Mouse (Mus musculus): ENCODE measurements around the gene Unc5a. TPM values are rescaled to one million over a fixed set of nuclear protein-coding genes. Genes with fewer than 3 reads are reported as not detected.
A peak's percentile ranks its signal among the peaks of the same experiment; 100 is the strongest.

Gene Unc5a
- total and polyA plus RNA-seq, 2 experiments = 0.46 to 1.6 TPM

DNA sequence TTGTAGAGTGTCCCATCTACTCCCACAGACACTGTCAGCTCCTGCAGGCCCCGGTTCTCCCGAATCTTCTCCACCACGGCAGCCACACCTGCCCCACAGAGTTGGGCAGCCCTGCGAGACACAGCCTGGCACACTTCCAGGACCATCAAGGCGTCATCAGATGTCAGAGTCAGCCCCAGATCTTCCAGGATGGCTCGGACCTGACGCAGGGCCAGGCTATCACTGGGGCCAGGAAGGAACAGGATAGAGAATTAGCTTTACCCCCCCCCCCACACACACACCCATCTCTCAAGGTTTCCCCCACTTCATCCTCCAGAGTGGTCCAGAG is 57.2 kb downstream of the Unc5a start:
- no peaks in the 10 kb centered on the region for H3K27me3 ChIP-seq (ENCODE audit: control insufficient read depth, insufficient read depth, low read length)
- 79% methylated on average over 7 of the region's 7 CpGs for WGBS
- no peak overlapping the region for H3K9ac ChIP-seq (ENCODE audit: low read depth, low read length)
- no peaks in the 10 kb centered on the region for H3K36me3 ChIP-seq (ENCODE audit: control insufficient read depth, insufficient read depth, low read length)
- H3K4me3 ChIP-seq (ENCODE audit: insufficient read depth, low read depth, low read length) = no peak overlapping the region
- TF ChIP-seq CTCF (IDR thresholded peaks at IDR 0.05; ENCODE audit: low read depth, low read length) (no peak), POLR2A (IDR thresholded peaks at IDR 0.05; ENCODE audit: extremely low read depth, insufficient read depth, low read length) (no peak)
- no peak for DNase-seq (ENCODE audit: extremely low read depth, low read depth, low spot score)
- H3K27ac ChIP-seq (replicated peaks; ENCODE audit: insufficient read depth, low read depth, low read length) = no peak overlapping the region
- no peaks in the 10 kb centered on the region for H3K79me2 ChIP-seq (ENCODE audit: control insufficient read depth, insufficient read depth, low read length)
- H3K4me1 ChIP-seq (ENCODE audit: control insufficient read depth, insufficient read depth, low read length) = no peaks in the 10 kb centered on the region

- WGBS = 82% methylated on average over 6 of the region's 6 CpGs
- DNase-seq (ENCODE audit: extremely low read depth, low read depth, low spot score) = no peak
- H3K4me3 ChIP-seq (ENCODE audit: insufficient read depth, low read depth, low read length) = no peak overlapping the region
- no peaks in the 10 kb centered on the region for H3K79me2 ChIP-seq (ENCODE audit: control insufficient read depth, insufficient read depth, low read length)
- no peaks in the 10 kb centered on the region for H3K4me1 ChIP-seq (ENCODE audit: control insufficient read depth, insufficient read depth, low read length)
- no peaks in the 10 kb centered on the region for H3K27me3 ChIP-seq (ENCODE audit: control insufficient read depth, insufficient read depth, low read length)
- no peaks in the 10 kb centered on the region for H3K36me3 ChIP-seq (ENCODE audit: control insufficient read depth, insufficient read depth, low read length)
- H3K9ac ChIP-seq (ENCODE audit: low read depth, low read length) = no peak overlapping the region
- no peak overlapping the region for H3K27ac ChIP-seq (replicated peaks; ENCODE audit: insufficient read depth, low read depth, low read length)
- TF ChIP-seq CTCF (IDR thresholded peaks at IDR 0.05; ENCODE audit: low read depth, low read length) = no peak
These were observed 59.4 kb downstream of the Unc5a start for GRCm38 (mm10) chr13:55008589-55008988.

GRCm38 (mm10) chr13:55011103-55011502 is 61.9 kb downstream of the Unc5a start:
- H3K9ac ChIP-seq (ENCODE audit: low read depth, low read length) = no peak overlapping the region
- no peak overlapping the region for H3K4me3 ChIP-seq (ENCODE audit: insufficient read depth, low read depth, low read length)
- no peaks in the 10 kb centered on the region for H3K4me1 ChIP-seq (ENCODE audit: control insufficient read depth, insufficient read depth, low read length)
- H3K27me3 ChIP-seq (ENCODE audit: control insufficient read depth, insufficient read depth, low read length) = no peaks in the 10 kb centered on the region
- no peak for DNase-seq (ENCODE audit: extremely low read depth, low read depth, low spot score)
- no peaks in the 10 kb centered on the region for H3K36me3 ChIP-seq (ENCODE audit: control insufficient read depth, insufficient read depth, low read length)
- no peaks in the 10 kb centered on the region for H3K79me2 ChIP-seq (ENCODE audit: control insufficient read depth, insufficient read depth, low read length)
- no peak overlapping the region for H3K27ac ChIP-seq (replicated peaks; ENCODE audit: insufficient read depth, low read depth, low read length)
- TF ChIP-seq CTCF (IDR thresholded peaks at IDR 0.05; ENCODE audit: low read depth, low read length) = no peak
- TF ChIP-seq POLR2A (IDR thresholded peaks at IDR 0.05; ENCODE audit: extremely low read depth, insufficient read depth, low read length) = no peak
- 88% methylated on average over 15 of the region's 15 CpGs for WGBS

DNA sequence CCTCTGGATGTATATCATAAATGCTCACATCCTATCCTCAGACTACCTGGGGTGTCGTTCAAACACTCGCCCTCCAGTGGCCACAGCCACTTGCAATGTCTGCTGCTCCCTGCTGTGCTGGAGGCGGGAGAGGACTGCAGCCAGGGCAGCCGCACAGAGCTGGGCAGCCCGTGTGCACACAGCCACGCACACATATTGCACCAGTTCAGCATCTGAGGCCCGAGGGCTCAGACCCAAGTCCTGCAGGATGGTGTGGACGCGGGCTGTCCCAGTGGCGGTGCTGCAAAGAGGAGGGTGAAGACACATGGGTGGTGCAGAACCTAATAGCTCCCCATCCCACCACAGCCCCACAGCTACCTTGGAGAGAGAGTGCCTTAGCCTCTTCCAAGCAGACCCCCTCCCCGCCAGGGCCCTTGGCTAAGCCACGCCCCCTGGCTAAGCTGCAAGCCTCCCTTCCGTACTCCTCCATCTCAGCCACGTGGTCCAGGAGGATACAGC is 62.8 kb downstream of the Unc5a start:
- 11% methylated on average over 14 of the region's 14 CpGs for WGBS
- no peaks in the 10 kb centered on the region for H3K36me3 ChIP-seq (ENCODE audit: control insufficient read depth, insufficient read depth, low read length)
- H3K27me3 ChIP-seq (ENCODE audit: control insufficient read depth, insufficient read depth, low read length) = no peaks in the 10 kb centered on the region
- no peaks in the 10 kb centered on the region for H3K79me2 ChIP-seq (ENCODE audit: control insufficient read depth, insufficient read depth, low read length)
- no peak overlapping the region for H3K27ac ChIP-seq (replicated peaks; ENCODE audit: insufficient read depth, low read depth, low read length)
- DNase-seq (ENCODE audit: extremely low read depth, low read depth, low spot score) = no peak
- no peaks in the 10 kb centered on the region for H3K4me1 ChIP-seq (ENCODE audit: control insufficient read depth, insufficient read depth, low read length)
- H3K4me3 ChIP-seq (ENCODE audit: insufficient read depth, low read depth, low read length) = no peak overlapping the region
- TF ChIP-seq CTCF (IDR thresholded peaks at IDR 0.05; ENCODE audit: low read depth, low read length) (0 out of 2 replicates have a peak, but pooled peaks have one; percentile 18), POLR2A (IDR thresholded peaks at IDR 0.05; ENCODE audit: extremely low read depth, insufficient read depth, low read length) (no peak)
- H3K9ac ChIP-seq (ENCODE audit: low read depth, low read length) = no peak overlapping the region

- 29% methylated on average over 9 of the region's 9 CpGs for WGBS
- H3K36me3 ChIP-seq (ENCODE audit: control insufficient read depth, insufficient read depth, low read length) = no peaks in the 10 kb centered on the region
- no peaks in the 10 kb centered on the region for H3K79me2 ChIP-seq (ENCODE audit: control insufficient read depth, insufficient read depth, low read length)
- no peaks in the 10 kb centered on the region for H3K4me1 ChIP-seq (ENCODE audit: control insufficient read depth, insufficient read depth, low read length)
- H3K9ac ChIP-seq (ENCODE audit: low read depth, low read length) = no peak overlapping the region
- H3K27me3 ChIP-seq (ENCODE audit: control insufficient read depth, insufficient read depth, low read length) = no peaks in the 10 kb centered on the region
- H3K27ac ChIP-seq (replicated peaks; ENCODE audit: insufficient read depth, low read depth, low read length) = no peak overlapping the region
- no peak for DNase-seq (ENCODE audit: extremely low read depth, low read depth, low spot score)
- TF ChIP-seq CTCF (IDR thresholded peaks at IDR 0.05; ENCODE audit: low read depth, low read length) (no peak), POLR2A (IDR thresholded peaks at IDR 0.05; ENCODE audit: extremely low read depth, insufficient read depth, low read length) (no peak)
- H3K4me3 ChIP-seq (ENCODE audit: insufficient read depth, low read depth, low read length) = no peak overlapping the region
These were observed 64.6 kb downstream of the Unc5a start for GRCm38 (mm10) chr13:55013702-55014344.

- WGBS = 69% methylated on average over 9 of the region's 9 CpGs
- no peak overlapping the region for H3K4me3 ChIP-seq (ENCODE audit: insufficient read depth, low read depth, low read length)
- no peaks in the 10 kb centered on the region for H3K27me3 ChIP-seq (ENCODE audit: control insufficient read depth, insufficient read depth, low read length)
- no peaks in the 10 kb centered on the region for H3K36me3 ChIP-seq (ENCODE audit: control insufficient read depth, insufficient read depth, low read length)
- H3K27ac ChIP-seq (replicated peaks; ENCODE audit: insufficient read depth, low read depth, low read length) = no peak overlapping the region
- no peaks in the 10 kb centered on the region for H3K4me1 ChIP-seq (ENCODE audit: control insufficient read depth, insufficient read depth, low read length)
- no peak for DNase-seq (ENCODE audit: extremely low read depth, low read depth, low spot score)
- no peaks in the 10 kb centered on the region for H3K79me2 ChIP-seq (ENCODE audit: control insufficient read depth, insufficient read depth, low read length)
- H3K9ac ChIP-seq (ENCODE audit: low read depth, low read length) = no peak overlapping the region
- TF ChIP-seq POLR2A (IDR thresholded peaks at IDR 0.05; ENCODE audit: extremely low read depth, insufficient read depth, low read length) (no peak), CTCF (IDR thresholded peaks at IDR 0.05; ENCODE audit: low read depth, low read length) (no peak)
These were observed 65.2 kb downstream of the Unc5a start for GRCm38 (mm10) chr13:55014451-55014850.
